Mouse (Mus musculus) forebrain, embryonic 14.5 days (tissue): ENCODE results near the gene Lrpap1. TPM values are rescaled to one million over a fixed set of nuclear protein-coding genes. Genes with fewer than 3 reads are reported as not detected.

Source experiments
- ATAC-seq: fragments of 200-750 bp; cut with Nextera tagmentation; 2 replicates; pipeline ENCODE4 v1.8.0; 2017; ENCODE audit warnings: mild to moderate bottlenecking, moderate library complexity
- DNase-seq: peaks from one replicate; pipeline ENCODE4 v3.0.0-alpha.2; 2015; ENCODE audit warnings: low spot score
- H3K27ac ChIP-seq: fragments of 300-500 bp; sonication (generic); 2 replicates; pipeline ENCODE4 v1.5.1; 2014; ENCODE audit warnings: low read depth, mild to moderate bottlenecking, control low read depth, low read length, moderate library complexity
- H3K27me3 ChIP-seq: fragments of 300-500 bp; sonication (generic); replicated peaks from 2 replicates; pipeline ENCODE4 v1.6.1; 2014; ENCODE audit warnings: low read length, control low read depth, mixed read lengths; ENCODE audit not compliant: control insufficient read depth, insufficient read depth
- H3K36me3 ChIP-seq: fragments of 300-500 bp; sonication (generic); 2 replicates; pipeline ENCODE4 v1.6.1; 2014; ENCODE audit warnings: low read length, control low read depth; ENCODE audit not compliant: control insufficient read depth, insufficient read depth
- H3K4me1 ChIP-seq: fragments of 300-500 bp; sonication (generic); 2 replicates; pipeline ENCODE4 v1.6.1; 2014; ENCODE audit warnings: antibody characterized with exemption, low read length, control low read depth; ENCODE audit not compliant: control insufficient read depth, insufficient read depth
- H3K4me2 ChIP-seq: fragments of 300-500 bp; sonication (generic); 2 replicates; pipeline ENCODE4 v1.6.1; 2014; ENCODE audit warnings: mild to moderate bottlenecking, control low read depth, low read length
- H3K4me3 ChIP-seq: fragments of 300-500 bp; sonication (generic); 2 replicates; pipeline ENCODE4 v1.5.1; 2014; ENCODE audit warnings: low read depth, low read length, control low read depth
- H3K9ac ChIP-seq: fragments of 300-500 bp; sonication (generic); 2 replicates; pipeline ENCODE4 v1.6.1; 2014; ENCODE audit warnings: mild to moderate bottlenecking, low read length, control low read depth, moderate library complexity
- H3K9me3 ChIP-seq: fragments of 300-500 bp; sonication (generic); replicated peaks from 2 replicates; pipeline ENCODE4 v1.6.1; 2016; ENCODE audit warnings: low read length, control low read depth, mixed read lengths; ENCODE audit not compliant: control insufficient read depth
- whole genome bisulfite sequencing: fragments of 180-500 bp; shearing (Covaris S2); extraction: QIAGEN DNeasy Blood & Tissue Kit; methylation state at CpG from one replicate; pipeline ENCODE4 v1.1.7; 2014; 5-methylcytosine and 5-hydroxymethylcytosine counted together
- polyA plus RNA-seq: library from polyadenylated mRNA; unstranded; fragments of >200 nt; fragmentation: Nextera tagmentation; extraction: Ambion mirVana; gene quantifications from 2 replicates; pipeline ENCODE4 v1.2.1, GENCODE M21; 2014

The Lrpap1 gene
- polyA plus RNA-seq, 1 experiment from 2014 or later = 162 TPM

GRCm38 (mm10) chr5:35142910-35143309 lies 37.3 kb upstream of the Lrpap1 start:
- Histone ChIP-seq H3K4me1 (peaks cover 27% of the 10 kb centered on the region), H3K4me2 (no peak overlapping the region), H3K9ac (no peak overlapping the region), H3K4me3 (no peak overlapping the region), H3K9me3 (no peaks in the 10 kb centered on the region), H3K27ac (no peak overlapping the region), H3K27me3 (no peaks in the 10 kb centered on the region), H3K36me3 (no peaks in the 10 kb centered on the region)
- DNase-seq = no peak
- no peak for ATAC-seq
- 24% methylated on average over 1 of the region's 1 CpGs for WGBS

GRCm38 (mm10) chr5:35141316-35141715 lies 35.8 kb upstream of the Lrpap1 start:
- peak; percentile 63 for ATAC-seq
- Histone ChIP-seq H3K9ac (no peak overlapping the region), H3K27me3 (no peaks in the 10 kb centered on the region), H3K9me3 (no peaks in the 10 kb centered on the region), H3K27ac (peak overlapping the region; percentile 79), H3K4me1 (peaks cover 23% of the 10 kb centered on the region), H3K4me2 (no peak overlapping the region), H3K4me3 (no peak overlapping the region), H3K36me3 (no peaks in the 10 kb centered on the region)
- 32% methylated on average over 3 of the region's 3 CpGs for WGBS
- peak; percentile 88 for DNase-seq

GRCm38 (mm10) chr5:35138183-35138611 lies 32.6 kb upstream of the Lrpap1 start:
- DNase-seq (peak; percentile 81), ATAC-seq (peak; percentile 68; the same call in 1 of the 2 replicates)
- Histone ChIP-seq H3K27me3 (no peaks in the 10 kb centered on the region), H3K4me1 (peaks cover 23% of the 10 kb centered on the region), H3K36me3 (no peaks in the 10 kb centered on the region), H3K4me3 (no peak overlapping the region), H3K9ac (no peak overlapping the region), H3K27ac (peak overlapping the region; percentile 86), H3K4me2 (no peak overlapping the region), H3K9me3 (no peaks in the 10 kb centered on the region)
- WGBS = 61% methylated on average over 11 of the region's 11 CpGs

GRCm38 (mm10) chr5:35137510-35138182 lies 32.1 kb upstream of the Lrpap1 start:
- H3K4me2 ChIP-seq = no peak overlapping the region
- peaks cover 23% of the 10 kb centered on the region; the same call in 1 of the 2 replicates for H3K4me1 ChIP-seq
- H3K4me3 ChIP-seq = no peak overlapping the region
- no peaks in the 10 kb centered on the region for H3K9me3 ChIP-seq
- H3K27ac ChIP-seq = peak overlapping the region; percentile 86
- peak; percentile 74 for ATAC-seq
- WGBS = 43% methylated on average over 13 of the region's 13 CpGs
- peak; percentile 85 for DNase-seq
- no peak overlapping the region for H3K9ac ChIP-seq
- H3K36me3 ChIP-seq = no peaks in the 10 kb centered on the region
- H3K27me3 ChIP-seq = no peaks in the 10 kb centered on the region

GRCm38 (mm10) chr5:35135903-35136302 lies 30.3 kb upstream of the Lrpap1 start:
- Histone ChIP-seq H3K27me3 (no peaks in the 10 kb centered on the region), H3K4me2 (no peak overlapping the region), H3K9me3 (no peaks in the 10 kb centered on the region), H3K27ac (no peak overlapping the region), H3K4me1 (peaks cover 18% of the 10 kb centered on the region; the same call in 1 of the 2 replicates), H3K36me3 (no peaks in the 10 kb centered on the region), H3K9ac (no peak overlapping the region), H3K4me3 (no peak overlapping the region)
- no peak for DNase-seq
- 71% methylated on average over 5 of the region's 5 CpGs for WGBS
- no peak for ATAC-seq

GRCm38 (mm10) chr5:35134286-35134685 lies 28.7 kb upstream of the Lrpap1 start:
- Histone ChIP-seq H3K27me3 (no peaks in the 10 kb centered on the region), H3K27ac (no peak overlapping the region), H3K36me3 (no peaks in the 10 kb centered on the region), H3K9ac (no peak overlapping the region), H3K4me2 (no peak overlapping the region), H3K4me1 (peaks cover 14% of the 10 kb centered on the region; the same call in 1 of the 2 replicates), H3K9me3 (no peaks in the 10 kb centered on the region), H3K4me3 (no peak overlapping the region)
- ATAC-seq (no peak), DNase-seq (no peak)
- WGBS = 65% methylated on average over 3 of the region's 3 CpGs

- no peak overlapping the region for H3K4me2 ChIP-seq
- no peak overlapping the region for H3K9ac ChIP-seq
- H3K4me1 ChIP-seq = peaks cover 7% of the 10 kb centered on the region; the same call in 1 of the 2 replicates
- ATAC-seq (no peak), DNase-seq (no peak)
- H3K9me3 ChIP-seq = no peaks in the 10 kb centered on the region
- 83% methylated on average over 4 of the region's 4 CpGs for WGBS
- no peak overlapping the region for H3K4me3 ChIP-seq
- no peaks in the 10 kb centered on the region for H3K27me3 ChIP-seq
- no peak overlapping the region for H3K27ac ChIP-seq
- no peaks in the 10 kb centered on the region for H3K36me3 ChIP-seq
Measured at GRCm38 (mm10) chr5:35133468-35133867, 27.9 kb upstream of the Lrpap1 start.

- Histone ChIP-seq H3K27me3 (no peaks in the 10 kb centered on the region), H3K9me3 (no peaks in the 10 kb centered on the region), H3K4me3 (no peak overlapping the region), H3K27ac (no peak overlapping the region), H3K9ac (no peak overlapping the region), H3K36me3 (no peaks in the 10 kb centered on the region), H3K4me1 (no peaks in the 10 kb centered on the region), H3K4me2 (no peak overlapping the region)
- 93% methylated on average over 9 of the region's 9 CpGs for WGBS
- DNase-seq (no peak), ATAC-seq (no peak)
Measured at GRCm38 (mm10) chr5:35132278-35132980, 26.9 kb upstream of the Lrpap1 start.

GRCm38 (mm10) chr5:35131773-35132172 lies 26.2 kb upstream of the Lrpap1 start:
- no peaks in the 10 kb centered on the region for H3K4me1 ChIP-seq
- no peak overlapping the region for H3K27ac ChIP-seq
- H3K4me2 ChIP-seq = no peak overlapping the region
- H3K36me3 ChIP-seq = no peaks in the 10 kb centered on the region
- ATAC-seq (peak; percentile 61), DNase-seq (peak; percentile 89)
- H3K27me3 ChIP-seq = no peaks in the 10 kb centered on the region
- no peaks in the 10 kb centered on the region for H3K9me3 ChIP-seq
- WGBS = 8% methylated on average over 7 of the region's 7 CpGs
- H3K9ac ChIP-seq = no peak overlapping the region
- H3K4me3 ChIP-seq = no peak overlapping the region
